Mouse (Mus musculus): ENCODE results near the gene Tmem9b. TPM values are rescaled to one million over a fixed set of nuclear protein-coding genes. Genes with fewer than 3 reads are reported as not detected.

The Tmem9b gene
- polyA plus RNA-seq (2014; fragmentation: Nextera tagmentation; extraction: Ambion mirVana): 132 and 148 TPM in 2 replicates

GRCm38 (mm10) chr7:109752008-109752925 lies at the start of gene Tmem9b:
Gene Tmem9b (minus strand): TSS chr7:109752875.
- DNase-seq (peak; percentile 91), ATAC-seq (ENCODE audit: low FRiP score, low TSS enrichment) (peak; percentile 89)
- peak within 1 kb of the TSS; percentile 94 for H3K4me2 ChIP-seq (ENCODE audit: low read length)
- peak within 1 kb of the TSS; percentile 91 for H3K4me3 ChIP-seq (replicated peaks; ENCODE audit: low read depth, low read length)
- peak within 1 kb of the TSS; percentile 91 for H3K27ac ChIP-seq (replicated peaks; ENCODE audit: low read depth, low read length)
- whole genome bisulfite sequencing: under 1% methylated on average over 74 of the region's 74 CpGs
- H3K4me1 ChIP-seq (ENCODE audit: control insufficient read depth, insufficient read depth, low read length): peaks cover 18% of the 10 kb centered on the region; the same call in 1 of the 2 replicates
- no peaks in the 10 kb centered on the region for H3K27me3 ChIP-seq (ENCODE audit: control insufficient read depth, insufficient read depth, low read length)
- H3K36me3 ChIP-seq (ENCODE audit: control insufficient read depth, insufficient read depth, low read length): peaks cover 12% of the 10 kb centered on the region
- H3K9ac ChIP-seq (replicated peaks; ENCODE audit: low read length): peak within 1 kb of the TSS; percentile 92
- H3K9me3 ChIP-seq (ENCODE audit: control insufficient read depth, low read length): no peaks in the 10 kb centered on the region

- Histone ChIP-seq H3K27me3 (ENCODE audit: control insufficient read depth, insufficient read depth, low read length) (no peaks in the 10 kb centered on the region), H3K27ac (replicated peaks; ENCODE audit: low read depth, low read length) (no peak overlapping the region), H3K36me3 (ENCODE audit: control insufficient read depth, insufficient read depth, low read length) (no peaks in the 10 kb centered on the region), H3K4me3 (replicated peaks; ENCODE audit: low read depth, low read length) (no peak overlapping the region), H3K9ac (replicated peaks; ENCODE audit: low read length) (no peak overlapping the region), H3K9me3 (ENCODE audit: control insufficient read depth, low read length) (no peaks in the 10 kb centered on the region), H3K4me2 (ENCODE audit: low read length) (no peak overlapping the region), H3K4me1 (ENCODE audit: control insufficient read depth, insufficient read depth, low read length) (no peaks in the 10 kb centered on the region)
- ATAC-seq (ENCODE audit: low FRiP score, low TSS enrichment) (no peak), DNase-seq (no peak)
- WGBS: 94% methylated on average over 4 of the region's 4 CpGs
Measured at GRCm38 (mm10) chr7:109800626-109801025, 48.0 kb upstream of the Tmem9b start.

GRCm38 (mm10) chr7:109799168-109799567 lies 46.5 kb upstream of the Tmem9b start:
- WGBS: 85% methylated on average over 11 of the region's 11 CpGs
- H3K36me3 ChIP-seq (ENCODE audit: control insufficient read depth, insufficient read depth, low read length): no peaks in the 10 kb centered on the region
- ATAC-seq (ENCODE audit: low FRiP score, low TSS enrichment): no peak

GRCm38 (mm10) chr7:109795564-109795963 lies 42.9 kb upstream of the Tmem9b start:
- Histone ChIP-seq H3K36me3 (ENCODE audit: control insufficient read depth, insufficient read depth, low read length) (no peaks in the 10 kb centered on the region), H3K9me3 (ENCODE audit: control insufficient read depth, low read length) (no peaks in the 10 kb centered on the region), H3K9ac (replicated peaks; ENCODE audit: low read length) (no peak overlapping the region), H3K27me3 (ENCODE audit: control insufficient read depth, insufficient read depth, low read length) (no peaks in the 10 kb centered on the region), H3K4me3 (replicated peaks; ENCODE audit: low read depth, low read length) (no peak overlapping the region), H3K27ac (replicated peaks; ENCODE audit: low read depth, low read length) (no peak overlapping the region), H3K4me2 (ENCODE audit: low read length) (no peak overlapping the region), H3K4me1 (ENCODE audit: control insufficient read depth, insufficient read depth, low read length) (no peaks in the 10 kb centered on the region)
- DNase-seq (no peak), ATAC-seq (ENCODE audit: low FRiP score, low TSS enrichment) (no peak)
- 84% methylated on average over 5 of the region's 5 CpGs for WGBS

More at GRCm38 (mm10) chr7:109799168-109799567, 46.5 kb upstream of the Tmem9b start:
- H3K4me3 ChIP-seq (replicated peaks; ENCODE audit: low read depth, low read length): no peak overlapping the region
- no peaks in the 10 kb centered on the region for H3K9me3 ChIP-seq (ENCODE audit: control insufficient read depth, low read length)
- no peak overlapping the region for H3K9ac ChIP-seq (replicated peaks; ENCODE audit: low read length)
- H3K27me3 ChIP-seq (ENCODE audit: control insufficient read depth, insufficient read depth, low read length): no peaks in the 10 kb centered on the region
- no peak overlapping the region for H3K27ac ChIP-seq (replicated peaks; ENCODE audit: low read depth, low read length)
- DNase-seq: peak; percentile 21
- no peaks in the 10 kb centered on the region for H3K4me1 ChIP-seq (ENCODE audit: control insufficient read depth, insufficient read depth, low read length)
- no peak overlapping the region for H3K4me2 ChIP-seq (ENCODE audit: low read length)

GRCm38 (mm10) chr7:109794556-109794955 lies 41.9 kb upstream of the Tmem9b start:
- WGBS: 72% methylated on average over 2 of the region's 2 CpGs
- no peak overlapping the region for H3K4me2 ChIP-seq (ENCODE audit: low read length)
- ATAC-seq (ENCODE audit: low FRiP score, low TSS enrichment): no peak
- H3K4me1 ChIP-seq (ENCODE audit: control insufficient read depth, insufficient read depth, low read length): no peaks in the 10 kb centered on the region
- H3K9ac ChIP-seq (replicated peaks; ENCODE audit: low read length): no peak overlapping the region
- H3K27me3 ChIP-seq (ENCODE audit: control insufficient read depth, insufficient read depth, low read length): no peaks in the 10 kb centered on the region
- H3K36me3 ChIP-seq (ENCODE audit: control insufficient read depth, insufficient read depth, low read length): no peaks in the 10 kb centered on the region
- no peak overlapping the region for H3K27ac ChIP-seq (replicated peaks; ENCODE audit: low read depth, low read length)
- no peaks in the 10 kb centered on the region for H3K9me3 ChIP-seq (ENCODE audit: control insufficient read depth, low read length)
- no peak for DNase-seq
- H3K4me3 ChIP-seq (replicated peaks; ENCODE audit: low read depth, low read length): no peak overlapping the region

- Histone ChIP-seq H3K4me3 (replicated peaks; ENCODE audit: low read depth, low read length) (no peak overlapping the region), H3K27me3 (ENCODE audit: control insufficient read depth, insufficient read depth, low read length) (no peaks in the 10 kb centered on the region), H3K9ac (replicated peaks; ENCODE audit: low read length) (no peak overlapping the region), H3K36me3 (ENCODE audit: control insufficient read depth, insufficient read depth, low read length) (no peaks in the 10 kb centered on the region), H3K4me1 (ENCODE audit: control insufficient read depth, insufficient read depth, low read length) (no peaks in the 10 kb centered on the region), H3K4me2 (ENCODE audit: low read length) (no peak overlapping the region), H3K27ac (replicated peaks; ENCODE audit: low read depth, low read length) (no peak overlapping the region), H3K9me3 (ENCODE audit: control insufficient read depth, low read length) (no peaks in the 10 kb centered on the region)
- DNase-seq (peak; percentile 83), ATAC-seq (ENCODE audit: low FRiP score, low TSS enrichment) (no peak)
- WGBS: 80% methylated on average over 2 of the region's 2 CpGs
Measured at GRCm38 (mm10) chr7:109792759-109793158, 40.1 kb upstream of the Tmem9b start.

- H3K9ac ChIP-seq (replicated peaks; ENCODE audit: low read length): no peak overlapping the region
- no peaks in the 10 kb centered on the region for H3K36me3 ChIP-seq (ENCODE audit: control insufficient read depth, insufficient read depth, low read length)
- H3K27ac ChIP-seq (replicated peaks; ENCODE audit: low read depth, low read length): no peak overlapping the region
- H3K4me1 ChIP-seq (ENCODE audit: control insufficient read depth, insufficient read depth, low read length): no peaks in the 10 kb centered on the region
- H3K27me3 ChIP-seq (ENCODE audit: control insufficient read depth, insufficient read depth, low read length): no peaks in the 10 kb centered on the region
- no peak overlapping the region for H3K4me2 ChIP-seq (ENCODE audit: low read length)
- 81% methylated on average over 3 of the region's 3 CpGs for WGBS
- no peak overlapping the region for H3K4me3 ChIP-seq (replicated peaks; ENCODE audit: low read depth, low read length)
- H3K9me3 ChIP-seq (ENCODE audit: control insufficient read depth, low read length): no peaks in the 10 kb centered on the region
- ATAC-seq (ENCODE audit: low FRiP score, low TSS enrichment): no peak
- DNase-seq: no peak
Measured at GRCm38 (mm10) chr7:109790818-109791217, 38.1 kb upstream of the Tmem9b start.

- Histone ChIP-seq H3K4me2 (ENCODE audit: low read length) (no peak overlapping the region), H3K27me3 (ENCODE audit: control insufficient read depth, insufficient read depth, low read length) (peaks cover 5% of the 10 kb centered on the region; the same call in 1 of the 2 replicates), H3K9ac (replicated peaks; ENCODE audit: low read length) (no peak overlapping the region), H3K4me3 (replicated peaks; ENCODE audit: low read depth, low read length) (no peak overlapping the region), H3K9me3 (ENCODE audit: control insufficient read depth, low read length) (no peaks in the 10 kb centered on the region), H3K36me3 (ENCODE audit: control insufficient read depth, insufficient read depth, low read length) (no peaks in the 10 kb centered on the region), H3K27ac (replicated peaks; ENCODE audit: low read depth, low read length) (no peak overlapping the region), H3K4me1 (ENCODE audit: control insufficient read depth, insufficient read depth, low read length) (no peaks in the 10 kb centered on the region)
- 89% methylated on average over 2 of the region's 2 CpGs for WGBS
- no peak for DNase-seq
- no peak for ATAC-seq (ENCODE audit: low FRiP score, low TSS enrichment)
Measured at GRCm38 (mm10) chr7:109787860-109788259, 35.2 kb upstream of the Tmem9b start.

GRCm38 (mm10) chr7:109783281-109783680 lies 30.6 kb upstream of the Tmem9b start:
- Histone ChIP-seq H3K4me3 (replicated peaks; ENCODE audit: low read depth, low read length) (no peak overlapping the region), H3K4me2 (ENCODE audit: low read length) (no peak overlapping the region), H3K27ac (replicated peaks; ENCODE audit: low read depth, low read length) (no peak overlapping the region), H3K36me3 (ENCODE audit: control insufficient read depth, insufficient read depth, low read length) (no peaks in the 10 kb centered on the region), H3K9ac (replicated peaks; ENCODE audit: low read length) (no peak overlapping the region), H3K27me3 (ENCODE audit: control insufficient read depth, insufficient read depth, low read length) (peaks cover 27% of the 10 kb centered on the region; the same call in 1 of the 2 replicates), H3K4me1 (ENCODE audit: control insufficient read depth, insufficient read depth, low read length) (0 out of 2 replicates have a peak, but pooled peaks cover 3% of the 10 kb centered on the region), H3K9me3 (ENCODE audit: control insufficient read depth, low read length) (no peaks in the 10 kb centered on the region)
- DNase-seq (peak; percentile 28), ATAC-seq (ENCODE audit: low FRiP score, low TSS enrichment) (no peak)
- 66% methylated on average over 7 of the region's 7 CpGs for WGBS
